Mouse (Mus musculus): Measurements from ENCODE around the gene Lsm2. TPM values are rescaled to one million over a fixed set of nuclear protein-coding genes. Genes with fewer than 3 reads are reported as not detected.
"Not testable (repeated sequence)": the region's sequence is repeated elsewhere in the genome, so short reads cannot be mapped to it uniquely, and the experiment has no call there.

Gene Lsm2
- polyA plus RNA-seq, 1 experiment from 2014 or later, result 76.7 TPM

DNA sequence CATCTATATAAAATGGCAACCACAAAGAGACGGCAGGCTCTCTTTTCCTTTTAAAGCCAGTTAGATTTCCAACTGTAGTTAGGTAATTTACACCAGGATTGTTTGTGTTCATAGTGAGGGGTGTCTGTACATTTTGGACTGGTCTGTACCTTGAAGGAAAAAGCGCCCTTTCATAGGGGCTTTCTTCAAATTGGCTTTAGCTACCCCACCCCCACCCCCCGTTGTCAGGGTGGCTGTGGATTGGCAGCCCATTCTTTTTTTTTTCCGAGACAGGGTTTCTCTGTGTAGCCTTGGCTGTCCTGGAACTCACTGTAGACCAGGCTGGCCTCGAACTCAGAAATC is 15.5 kb downstream of the Lsm2 start:
- Histone ChIP-seq H3K27me3 (ENCODE audit: insufficient read depth, low read length) (no peaks in the 10 kb centered on the region), H3K27ac (ENCODE audit: low read depth) (peak overlapping the region; percentile 1; the same call in 1 of the 2 replicates), H3K4me1 (ENCODE audit: insufficient read depth) (peaks cover 32% of the 10 kb centered on the region), H3K4me2 (ENCODE audit: low read depth, low read length) (peak overlapping the region; percentile 75), H3K36me3 (replicated peaks; ENCODE audit: insufficient read depth, low read length) (peaks cover 19% of the 10 kb centered on the region), H3K4me3 (ENCODE audit: low read depth, low read length) (peak overlapping the region; percentile 85), H3K9ac (replicated peaks) (peak overlapping the region; percentile 17), H3K9me3 (ENCODE audit: low read length) (no peaks in the 10 kb centered on the region)
- ATAC-seq (no peak), DNase-seq (no peak)
- TF ChIP-seq EP300 (IDR thresholded peaks at IDR 0.05; ENCODE audit: low read depth) (0 out of 2 replicates have a peak, but pooled peaks have one; percentile 1), CTCF (IDR thresholded peaks at IDR 0.05; ENCODE audit: low read depth) (no peak)
- whole genome bisulfite sequencing (ENCODE audit: insufficient replicate concordance), result 73% methylated on average over 5 of the region's 5 CpGs

DNA sequence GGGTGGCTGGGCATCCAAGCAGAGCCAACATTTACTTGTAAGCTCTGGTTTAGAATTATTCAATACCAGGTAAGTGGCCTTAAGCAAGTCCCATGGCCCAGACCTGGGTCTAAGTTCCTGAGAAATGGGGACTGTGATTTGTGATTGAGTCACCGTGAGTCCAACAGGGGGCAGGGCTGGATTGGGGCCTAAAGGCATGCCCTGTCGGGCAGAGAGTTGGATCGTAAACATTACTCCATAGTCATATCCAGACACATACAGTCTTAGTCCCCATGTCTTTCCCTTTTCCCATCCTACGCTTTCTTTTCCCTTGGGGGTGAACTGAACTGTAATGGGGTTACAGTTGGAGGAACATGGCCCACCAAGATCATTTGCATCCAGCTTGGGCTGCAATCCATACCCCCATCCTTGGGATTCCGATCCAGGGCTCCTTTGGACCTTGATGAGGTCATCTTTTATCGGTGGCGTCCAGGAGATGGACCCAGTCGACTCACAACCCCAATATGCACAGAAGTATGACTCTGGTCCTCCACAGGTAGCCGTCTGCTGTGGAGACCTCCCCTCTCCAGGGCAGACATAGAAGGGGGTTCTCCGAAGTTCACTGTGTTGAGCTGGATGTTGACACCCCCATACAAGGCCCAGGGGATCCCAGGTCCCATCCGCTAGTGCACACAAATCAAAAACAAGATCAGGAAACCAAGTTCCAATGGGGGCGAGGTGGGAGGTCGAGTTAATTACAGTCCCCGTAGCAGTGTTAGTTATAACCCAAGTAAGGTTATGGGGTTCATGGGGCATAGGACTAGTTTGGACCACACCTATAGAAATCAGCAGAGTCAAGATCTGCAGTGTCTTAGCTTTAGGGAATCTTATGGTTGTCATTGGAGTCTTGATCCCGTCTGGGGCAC is 17.1 kb downstream of the Lsm2 start:
- no peaks in the 10 kb centered on the region for H3K9me3 ChIP-seq (ENCODE audit: low read length)
- H3K27me3 ChIP-seq (ENCODE audit: insufficient read depth, low read length), result no peaks in the 10 kb centered on the region
- H3K4me3 ChIP-seq (ENCODE audit: low read depth, low read length), result peak overlapping the region; percentile 85
- peak overlapping the region; percentile 82 for H3K9ac ChIP-seq (replicated peaks)
- peak overlapping the region; percentile 75 for H3K4me2 ChIP-seq (ENCODE audit: low read depth, low read length)
- H3K36me3 ChIP-seq (replicated peaks; ENCODE audit: insufficient read depth, low read length), result peaks cover 22% of the 10 kb centered on the region
- TF ChIP-seq EP300 (IDR thresholded peaks at IDR 0.05; ENCODE audit: low read depth), result no peak
- TF ChIP-seq CTCF (IDR thresholded peaks at IDR 0.05; ENCODE audit: low read depth), result peak; percentile 37
- peak overlapping the region; percentile 98 for H3K27ac ChIP-seq (ENCODE audit: low read depth)
- ATAC-seq (no peak), DNase-seq (peak; percentile 35)
- H3K4me1 ChIP-seq (ENCODE audit: insufficient read depth), result peaks cover 48% of the 10 kb centered on the region
- 67% methylated on average over 15 of the region's 15 CpGs for WGBS (ENCODE audit: insufficient replicate concordance)

DNA sequence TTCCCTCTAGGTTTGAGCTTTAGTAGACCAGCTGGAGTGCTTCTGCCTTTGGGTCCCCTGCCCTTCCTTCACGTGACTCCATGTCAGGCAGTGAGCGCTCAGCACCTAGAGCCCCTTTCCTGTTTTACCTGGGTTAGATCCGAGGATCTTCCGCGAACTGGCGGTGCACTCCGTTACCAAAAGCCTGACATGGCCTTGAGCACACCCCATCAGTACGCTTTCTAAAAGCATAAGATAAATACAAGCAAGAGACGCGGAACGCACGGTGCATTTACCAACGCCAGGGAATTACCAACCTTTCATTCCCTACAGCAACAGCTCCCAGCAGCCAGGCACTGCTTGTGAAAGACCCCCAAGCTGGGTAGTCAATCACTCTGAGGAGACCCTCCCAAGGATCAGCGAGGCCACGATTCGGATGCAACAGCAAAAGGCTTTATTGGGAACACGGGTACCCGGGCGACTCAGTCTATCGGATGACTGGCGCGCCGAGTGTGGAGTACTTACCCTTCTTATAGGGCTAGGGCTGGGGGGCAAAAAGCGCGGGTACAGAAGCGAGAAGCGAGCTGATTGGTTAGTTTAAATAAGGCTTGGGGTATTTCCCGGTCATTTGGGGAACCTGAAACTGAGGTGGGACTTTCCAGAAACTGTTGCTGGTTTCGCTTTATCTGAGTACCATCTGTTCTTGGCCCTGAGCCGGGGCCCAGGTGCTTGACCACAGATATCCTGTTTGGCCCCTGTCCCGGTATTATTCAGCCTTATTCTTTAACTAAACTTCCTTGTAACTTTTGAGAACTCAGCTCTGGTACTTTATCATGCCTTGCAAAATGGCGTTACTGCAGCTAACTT is 18.4 kb downstream of the Lsm2 start:
- Histone ChIP-seq H3K4me3 (ENCODE audit: low read depth, low read length) (peak overlapping the region; percentile 85), H3K36me3 (replicated peaks; ENCODE audit: insufficient read depth, low read length) (peaks cover 34% of the 10 kb centered on the region), H3K27ac (ENCODE audit: low read depth) (peak overlapping the region; percentile 98), H3K9ac (replicated peaks) (peak overlapping the region; percentile 82), H3K4me2 (ENCODE audit: low read depth, low read length) (peak overlapping the region; percentile 75), H3K4me1 (ENCODE audit: insufficient read depth) (peaks cover 48% of the 10 kb centered on the region)
- ATAC-seq (peak; percentile 46), DNase-seq (peak; percentile 66)
- not testable (repeated sequence) for H3K9me3 ChIP-seq (ENCODE audit: low read length); H3K27me3 ChIP-seq (ENCODE audit: insufficient read depth, low read length)
- TF ChIP-seq EP300 (IDR thresholded peaks at IDR 0.05; ENCODE audit: low read depth), result peak; percentile 85
- 4% methylated on average over 29 of the region's 32 CpGs for WGBS (ENCODE audit: insufficient replicate concordance)

DNA sequence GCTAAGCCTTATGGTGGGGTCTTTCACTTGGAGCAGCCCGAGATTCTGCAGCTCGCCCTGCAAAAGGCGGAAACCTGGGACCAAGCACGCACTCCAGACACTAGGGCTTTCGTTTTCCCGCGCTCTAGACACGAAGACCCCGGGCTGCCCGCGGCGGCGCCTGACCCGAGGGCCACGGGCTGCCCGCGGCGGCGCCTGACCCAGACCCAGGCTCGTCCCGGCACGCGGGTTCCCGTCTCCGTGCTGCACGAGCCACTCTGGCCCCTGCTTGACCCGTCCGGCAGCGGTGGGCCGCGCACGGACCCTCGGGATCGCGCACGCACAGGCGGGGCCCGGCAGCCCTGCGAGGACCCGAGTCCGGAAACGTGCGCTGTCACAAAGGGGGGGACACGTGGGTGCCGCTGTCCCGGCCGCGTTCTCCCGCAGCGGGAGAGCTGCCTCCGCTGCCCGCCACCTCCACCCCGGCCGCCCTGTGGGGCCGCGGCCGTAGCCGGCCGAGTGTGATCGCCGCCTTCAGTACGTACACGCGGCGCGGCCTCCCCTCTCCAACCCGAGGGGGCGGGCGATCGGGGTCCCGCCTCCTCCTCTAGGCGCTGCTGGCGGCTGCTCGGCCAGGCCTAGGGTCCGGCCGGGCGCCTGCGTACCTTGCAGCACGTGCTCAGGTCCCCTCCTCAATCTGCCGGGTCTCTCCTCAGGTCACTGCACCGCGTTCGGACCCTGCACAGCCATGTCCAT is 19.2 kb downstream of the Lsm2 start, which contains the start of gene Vars:
Gene Vars, plus strand, starts transcription at position 271 of the 735 bp plus-strand sequence.
- Histone ChIP-seq H3K36me3 (replicated peaks; ENCODE audit: insufficient read depth, low read length) (peaks cover 42% of the 10 kb centered on the region), H3K9ac (replicated peaks) (peak within 1 kb of the TSS; percentile 82), H3K9me3 (ENCODE audit: low read length) (no peaks in the 10 kb centered on the region), H3K27me3 (ENCODE audit: insufficient read depth, low read length) (no peaks in the 10 kb centered on the region), H3K27ac (ENCODE audit: low read depth) (peak within 1 kb of the TSS; percentile 98), H3K4me3 (ENCODE audit: low read depth, low read length) (peak within 1 kb of the TSS; percentile 85), H3K4me1 (ENCODE audit: insufficient read depth) (peaks cover 47% of the 10 kb centered on the region), H3K4me2 (ENCODE audit: low read depth, low read length) (peak within 1 kb of the TSS; percentile 75)
- WGBS (ENCODE audit: insufficient replicate concordance), result 2% methylated on average over 70 of the region's 83 CpGs
- DNase-seq (peak; percentile 91), ATAC-seq (peak; percentile 86)
- TF ChIP-seq EP300 (IDR thresholded peaks at IDR 0.05; ENCODE audit: low read depth) (peak; percentile 43; the same call in 1 of the 2 replicates), CTCF (IDR thresholded peaks at IDR 0.05; ENCODE audit: low read depth) (0 out of 2 replicates have a peak, but pooled peaks have one; percentile 9)

- DNase-seq, result peak; percentile 50
- Histone ChIP-seq H3K27ac (ENCODE audit: low read depth) (peak overlapping the region; percentile 98), H3K4me2 (ENCODE audit: low read depth, low read length) (peak overlapping the region; percentile 75), H3K36me3 (replicated peaks; ENCODE audit: insufficient read depth, low read length) (peaks cover 45% of the 10 kb centered on the region), H3K9ac (replicated peaks) (peak overlapping the region; percentile 76), H3K9me3 (ENCODE audit: low read length) (no peaks in the 10 kb centered on the region), H3K4me1 (ENCODE audit: insufficient read depth) (peaks cover 46% of the 10 kb centered on the region), H3K4me3 (ENCODE audit: low read depth, low read length) (peak overlapping the region; percentile 85), H3K27me3 (ENCODE audit: insufficient read depth, low read length) (no peaks in the 10 kb centered on the region)
- WGBS (ENCODE audit: insufficient replicate concordance), result 0% methylated on average over 35 of the region's 35 CpGs
- peak; percentile 16 for ATAC-seq
- TF ChIP-seq CTCF (IDR thresholded peaks at IDR 0.05; ENCODE audit: low read depth), result no peak
- no peak for TF ChIP-seq EP300 (IDR thresholded peaks at IDR 0.05; ENCODE audit: low read depth)
These were observed 19.9 kb downstream of the Lsm2 start for GRCm38 (mm10) chr17:35001452-35002152.

Data from liver, postnatal 0 days (tissue).